Mouse (Mus musculus) CH12.LX (cell line): ENCODE measurements around the gene Cirbp. TPM values are rescaled to one million over a fixed set of nuclear protein-coding genes. Genes with fewer than 3 reads are reported as not detected.

Experiments
- DNase-seq: peaks from one replicate; pipeline ENCODE4 v3.0.0-alpha.2; 2013; ENCODE audit errors: extremely low read depth
- H3K27ac ChIP-seq: 2 replicates; pipeline ENCODE4 v1.5.1; 2012; ENCODE audit warnings: low read depth, mild to moderate bottlenecking, control low read depth, moderate library complexity; ENCODE audit not compliant: insufficient read depth
- H3K27me3 ChIP-seq: replicated peaks from 2 replicates; pipeline ENCODE3; 2012; ENCODE audit warnings: inconsistent platforms
- H3K36me3 ChIP-seq, 2 experiments: replicated peaks in 1 of 2; 2 replicates each; pipeline versions ENCODE3 to v1.6.1; 2012; ENCODE audit warnings: inconsistent platforms in 1 of 2, low read length in 1 of 2, mild to moderate bottlenecking in 1 of 2, mixed read lengths in 1 of 2, moderate library complexity in 1 of 2; ENCODE audit not compliant: control insufficient read depth in 1 of 2, insufficient read depth in 1 of 2
- H3K4me1 ChIP-seq, 2 experiments: 2 replicates each; pipeline ENCODE4 v1.6.1; 2012; ENCODE audit warnings: inconsistent platforms in 1 of 2, moderate library complexity in 1 of 2; ENCODE audit not compliant: insufficient read depth in 2 of 2, control insufficient read depth in 1 of 2
- H3K4me2 ChIP-seq: 2 replicates; pipeline ENCODE4 v1.6.1; 2012; ENCODE audit warnings: low read depth, mild to moderate bottlenecking, control low read depth; ENCODE audit not compliant: poor library complexity, insufficient read depth, severe bottlenecking
- H3K4me3 ChIP-seq, 3 experiments: fragments of 150-350 bp in 1 of 3; sonication (generic) in 1 of 3; replicated peaks in 1 of 3; 2 replicates each; pipeline versions ENCODE3 to v1.5.1; 2011 to 2012; ENCODE audit warnings: low read depth in 2 of 3, low read length in 2 of 3, mild to moderate bottlenecking in 2 of 3, moderate library complexity in 2 of 3, control low read depth in 1 of 3, improper control_type of control experiment in 1 of 3, inconsistent platforms in 1 of 3, mixed read lengths in 1 of 3; ENCODE audit not compliant: poor library complexity in 1 of 3
- H3K79me2 ChIP-seq: replicated peaks from 2 replicates; pipeline ENCODE4 v1.6.1; 2012; ENCODE audit warnings: mild to moderate bottlenecking, moderate library complexity; ENCODE audit not compliant: control insufficient read depth, poor library complexity, insufficient read depth, severe bottlenecking; ENCODE audit errors: extremely low read depth
- H3K9ac ChIP-seq: 2 replicates; pipeline ENCODE4 v1.6.1; 2012; ENCODE audit warnings: low read depth, mild to moderate bottlenecking, control low read depth, moderate library complexity; ENCODE audit not compliant: insufficient read depth
- H3K9me3 ChIP-seq: replicated peaks from 2 replicates; pipeline ENCODE3; 2012; ENCODE audit warnings: low read length, inconsistent platforms, mixed read lengths
- BHLHE40 ChIP-seq: IDR thresholded peaks from 2 replicates; pipeline ENCODE4 v1.6.1; 2011; ENCODE audit warnings: mild to moderate bottlenecking, low read depth, low read length, improper control_type of control experiment
- CHD1 ChIP-seq: IDR thresholded peaks from 2 replicates; pipeline ENCODE4 v1.6.1; 2012; ENCODE audit warnings: low read depth, low read length, improper control_type of control experiment, inconsistent platforms
- CHD2 ChIP-seq: IDR thresholded peaks from 2 replicates; pipeline ENCODE4 v1.6.1; 2011; ENCODE audit warnings: low read length, improper control_type of control experiment
- ELF1 ChIP-seq: IDR thresholded peaks from 2 replicates; pipeline ENCODE4 v1.6.1; 2014; ENCODE audit warnings: low read depth, mild to moderate bottlenecking, inconsistent platforms, low read length, improper control_type of control experiment
- HCFC1 ChIP-seq: IDR thresholded peaks from 2 replicates; pipeline ENCODE4 v1.6.1; 2012; ENCODE audit warnings: low read depth, mild to moderate bottlenecking, inconsistent platforms, low read length, improper control_type of control experiment
- JUN ChIP-seq: IDR thresholded peaks from 2 replicates; pipeline ENCODE4 v1.6.1; 2011; ENCODE audit warnings: low read depth, mild to moderate bottlenecking, low read length, improper control_type of control experiment, moderate library complexity; ENCODE audit not compliant: insufficient read depth
- JUND ChIP-seq: conservative IDR thresholded peaks from 2 replicates; pipeline ENCODE4 v1.6.1; 2011; ENCODE audit warnings: low read depth, low read length, improper control_type of control experiment
- KAT2A ChIP-seq: IDR thresholded peaks from 2 replicates; pipeline ENCODE4 v1.6.1; 2012; ENCODE audit warnings: low read length, improper control_type of control experiment, inconsistent platforms; ENCODE audit not compliant: insufficient replicate concordance
- MAFK ChIP-seq: IDR thresholded peaks from 2 replicates; pipeline ENCODE4 v1.6.1; 2011; ENCODE audit warnings: low read length, improper control_type of control experiment; ENCODE audit not compliant: insufficient replicate concordance
- MAX ChIP-seq: IDR thresholded peaks from 2 replicates; pipeline ENCODE4 v1.6.1; 2011; ENCODE audit warnings: low read length, improper control_type of control experiment
- MAZ ChIP-seq: IDR thresholded peaks from 2 replicates; pipeline ENCODE4 v1.6.1; 2012; ENCODE audit warnings: low read depth, mild to moderate bottlenecking, inconsistent platforms, low read length, improper control_type of control experiment, moderate library complexity
- MEF2A ChIP-seq: IDR thresholded peaks from 2 replicates; pipeline ENCODE4 v1.6.1; 2014; ENCODE audit warnings: low read depth, mild to moderate bottlenecking, inconsistent platforms, low read length, improper control_type of control experiment, borderline replicate concordance
- MXI1 ChIP-seq: IDR thresholded peaks from 2 replicates; pipeline ENCODE4 v1.6.1; 2011; ENCODE audit warnings: mild to moderate bottlenecking, low read depth, low read length, improper control_type of control experiment
- MYC ChIP-seq: IDR thresholded peaks from 2 replicates; pipeline ENCODE4 v1.6.1; 2011; ENCODE audit warnings: low read depth, mild to moderate bottlenecking, improper control_type of control experiment, low read length
- NELFE ChIP-seq: IDR thresholded peaks from 2 replicates; pipeline ENCODE4 v1.6.1; 2011; ENCODE audit warnings: low read depth, low read length, improper control_type of control experiment
- NRF1 ChIP-seq: IDR thresholded peaks from 2 replicates; pipeline ENCODE4 v1.6.1; 2014; ENCODE audit warnings: low read depth, mild to moderate bottlenecking, inconsistent platforms, low read length, improper control_type of control experiment, moderate library complexity
- PAX5 ChIP-seq: IDR thresholded peaks from 2 replicates; pipeline ENCODE4 v1.6.1; 2012; ENCODE audit warnings: low read length, inconsistent platforms, mixed read lengths
- POLR2A ChIP-seq: IDR thresholded peaks from 2 replicates; pipeline ENCODE4 v1.6.1; 2011; ENCODE audit warnings: low read depth, mild to moderate bottlenecking, improper control_type of control experiment, low read length
- POLR2AphosphoS2 ChIP-seq: IDR thresholded peaks from 2 replicates; pipeline ENCODE4 v1.6.1; 2011; ENCODE audit warnings: low read depth, low read length, improper control_type of control experiment
- RAD21 ChIP-seq: IDR thresholded peaks from 2 replicates; pipeline ENCODE4 v1.6.1; 2011; ENCODE audit warnings: low read depth, mild to moderate bottlenecking, low read length, improper control_type of control experiment, moderate library complexity
- RCOR1 ChIP-seq: conservative IDR thresholded peaks from 2 replicates; pipeline ENCODE4 v1.6.1; 2012; ENCODE audit warnings: low read depth, mild to moderate bottlenecking, inconsistent platforms, low read length, improper control_type of control experiment
- SIN3A ChIP-seq: IDR thresholded peaks from 2 replicates; pipeline ENCODE4 v1.6.1; 2012; ENCODE audit warnings: low read length, improper control_type of control experiment, inconsistent platforms
- SMC3 ChIP-seq: IDR thresholded peaks from 2 replicates; pipeline ENCODE4 v1.6.1; 2011; ENCODE audit warnings: low read depth, low read length, improper control_type of control experiment
- TBP ChIP-seq: conservative IDR thresholded peaks from 2 replicates; pipeline ENCODE4 v1.6.1; 2011; ENCODE audit warnings: low read depth, low read length, improper control_type of control experiment
- TCF12 ChIP-seq: IDR thresholded peaks from 2 replicates; pipeline ENCODE4 v1.6.1; 2014; ENCODE audit warnings: low read depth, mild to moderate bottlenecking, inconsistent platforms, low read length, improper control_type of control experiment
- UBTF ChIP-seq: IDR thresholded peaks from 2 replicates; pipeline ENCODE4 v1.6.1; 2012; ENCODE audit warnings: low read depth, mild to moderate bottlenecking, inconsistent platforms, low read length, improper control_type of control experiment, moderate library complexity
- USF1 ChIP-seq: IDR thresholded peaks from 2 replicates; pipeline ENCODE4 v1.6.1; 2014; ENCODE audit warnings: low read depth, mild to moderate bottlenecking, inconsistent platforms, low read length, improper control_type of control experiment
- USF2 ChIP-seq: conservative IDR thresholded peaks from 2 replicates; pipeline ENCODE4 v1.6.1; 2011; ENCODE audit warnings: low read depth, low read length, improper control_type of control experiment
- ZC3H11A ChIP-seq: IDR thresholded peaks from 2 replicates; pipeline ENCODE4 v1.6.1; 2012; ENCODE audit warnings: low read depth, mild to moderate bottlenecking, inconsistent platforms, low read length, improper control_type of control experiment
- ZKSCAN1 ChIP-seq: IDR thresholded peaks from 2 replicates; pipeline ENCODE4 v1.6.1; 2012; ENCODE audit warnings: low read depth, inconsistent platforms, low read length, improper control_type of control experiment, borderline replicate concordance
- ZMIZ1 ChIP-seq: IDR thresholded peaks from 2 replicates; pipeline ENCODE4 v1.6.1; 2012; ENCODE audit warnings: low read depth, mild to moderate bottlenecking, inconsistent platforms, low read length, improper control_type of control experiment
- ZNF384 ChIP-seq: IDR thresholded peaks from 2 replicates; pipeline ENCODE4 v1.6.1; 2012; ENCODE audit warnings: low read depth, low read length, improper control_type of control experiment, inconsistent platforms
- dilution Hi-C: fragments of 300-500 bp; cut with MboI; formaldehyde crosslinking; loops from 2 replicates; pipeline ENCODE4 v1.14.3; 2020; ENCODE audit warnings: low sequenced_read_pairs; ENCODE audit not compliant: extremely low pct_unique_long_range_greater_than_20kb, extremely low pct_ligation_motif_present
- in situ Hi-C: fragments of 300-500 bp; cut with MboI; formaldehyde crosslinking; loops from 3 replicates; pipeline ENCODE4 v1.14.3; 2019; ENCODE audit warnings: low sequenced_read_pairs, low pct_ligation_motif_present, low pct_unique_long_range_greater_than_20kb, mixed read lengths
- polyA plus RNA-seq: library from polyadenylated mRNA; unstranded; fragments of >175 nt; gene quantifications from 2 replicates; pipeline ENCODE4 v1.2.1, GENCODE M21; 2012; ENCODE audit warnings: low read depth; ENCODE audit not compliant: insufficient read length
- total RNA-seq, 2 experiments: library from RNA; depleted of rRNA; stranded (reverse); fragments of 300-350 nt in 1 of 2; fragments of >200 nt in 1 of 2; gene quantifications; 2 replicates each; pipeline ENCODE4 v1.2.3; 2012 to 2014

The Cirbp gene
- total and polyA plus RNA-seq, 3 experiments = 27.0 to 40.2 (median 34.4) TPM

GRCm38 (mm10) chr10:80149291-80150225 is 16.2 kb upstream of the Cirbp start:
- in situ Hi-C loops (no loop called here), dilution Hi-C loops (no loop called here)
- peaks cover 36 to 50% of the 10 kb centered on the region in 2 experiments for H3K4me1 ChIP-seq
- peak overlapping the region; percentile 81 to 91 (median 82) for H3K4me3 ChIP-seq
- peak overlapping the region; percentile 96 for H3K27ac ChIP-seq
- peaks cover 35 to 49% of the 10 kb centered on the region in 2 experiments for H3K36me3 ChIP-seq
- H3K9ac ChIP-seq = peak overlapping the region; percentile 95
- TF ChIP-seq MXI1 (peak; percentile 48), BHLHE40 (peak; percentile 4), MAFK (0 out of 2 replicates have a peak, but pooled peaks have one; percentile 17), SMC3 (no peak), USF1 (peak; percentile 83), ZNF384 (peak; percentile 89), SIN3A (peak; percentile 83; the same call in 1 of the 2 replicates), MAX (peak; percentile 53; the same call in 1 of the 2 replicates), POLR2A (peak; percentile 45; the same call in 1 of the 2 replicates), NELFE (peak; percentile 63; the same call in 1 of the 2 replicates), KAT2A (0 out of 2 replicates have a peak, but pooled peaks have one; percentile 26), USF2 (peak; percentile 42), JUN (no peak), ELF1 (no peak), RAD21 (no peak), TBP (0 out of 2 replicates have a peak, but pooled peaks have one; percentile 59), ZKSCAN1 (no peak), RCOR1 (no peak), UBTF (0 out of 2 replicates have a peak, but pooled peaks have one; percentile 18), POLR2AphosphoS2 (no peak), MEF2A (no peak), JUND (no peak), MAZ (0 out of 2 replicates have a peak, but pooled peaks have one; percentile 61), PAX5 (no peak), ZMIZ1 (no peak), NRF1 (no peak), CHD1 (peak; percentile 68; the same call in 1 of the 2 replicates), ZC3H11A (no peak), CHD2 (peak; percentile 57; the same call in 1 of the 2 replicates), MYC (no peak), HCFC1 (no peak), TCF12 (no peak)
- DNase-seq = peak; percentile 96
- H3K27me3 ChIP-seq = no peaks in the 10 kb centered on the region
- H3K79me2 ChIP-seq = peaks cover 15% of the 10 kb centered on the region
- no peaks in the 10 kb centered on the region for H3K9me3 ChIP-seq
- H3K4me2 ChIP-seq = peak overlapping the region; percentile 18
